ENCODE assay signal across 8 mouse cellular contexts in the genomic region with DNA sequence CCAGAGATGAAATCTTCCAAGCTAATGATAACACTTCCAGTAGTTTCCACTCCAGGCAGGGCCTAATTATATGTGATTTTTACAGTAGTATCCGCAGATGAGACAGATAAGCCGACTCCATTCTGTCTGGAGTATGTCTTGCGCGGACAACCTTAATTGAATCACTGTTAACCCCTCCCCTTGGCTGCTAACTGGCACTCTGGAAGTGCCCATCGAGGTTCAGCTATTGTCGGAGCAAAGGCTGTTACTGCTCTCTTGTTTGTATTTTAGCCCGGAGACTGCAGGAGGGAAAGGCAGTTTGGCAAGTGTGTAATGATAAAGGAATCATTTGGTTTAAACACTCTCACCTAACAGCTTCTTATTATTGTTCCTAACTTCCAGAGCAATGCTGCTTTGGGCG.
A peak's percentile ranks its signal among the peaks of the same experiment; 100 is the strongest.
DNase-seq lines count a peak whose midpoint lies in the region; ATAC-seq and TF ChIP-seq lines count a peak whose summit lies in the region.

No protein-coding gene starts in this region.

- no peaks in the 10 kb centered on the region for H3K36me3 ChIP-seq in lung, embryonic 14.5 days (ENCODE audit: insufficient read depth)
- no peaks in the 10 kb centered on the region for H3K36me3 ChIP-seq in forebrain, embryonic 13.5 days (ENCODE audit: poor library complexity, severe bottlenecking)
- H3K36me3 ChIP-seq in liver, embryonic 11.5 days (ENCODE audit: control insufficient read depth, insufficient read depth, low read length): no peaks in the 10 kb centered on the region
- no peaks in the 10 kb centered on the region for H3K36me3 ChIP-seq in small intestine, adult 2 months (ENCODE audit: control insufficient read depth, insufficient read depth, low read length)

- no peaks in the 10 kb centered on the region for H3K9me3 ChIP-seq in lung, embryonic 14.5 days (ENCODE audit: low read depth, low read length)
- H3K9me3 ChIP-seq in forebrain, embryonic 13.5 days (replicated peaks): no peaks in the 10 kb centered on the region
- no peaks in the 10 kb centered on the region for H3K9me3 ChIP-seq in liver, embryonic 11.5 days (ENCODE audit: control insufficient read depth, low read length)

- TF ChIP-seq POLR2A in small intestine, adult 2 months (IDR thresholded peaks at IDR 0.05; ENCODE audit: low read depth, low read length): no peak

- peak overlapping the region; percentile 50 for H3K9ac ChIP-seq in lung, embryonic 14.5 days
- H3K9ac ChIP-seq in forebrain, embryonic 13.5 days: no peak overlapping the region
- no peak overlapping the region for H3K9ac ChIP-seq in liver, embryonic 11.5 days (ENCODE audit: low read depth, low read length)

- no peaks in the 10 kb centered on the region for H3K27me3 ChIP-seq in lung, embryonic 14.5 days (ENCODE audit: insufficient read depth, low read length)
- 0 out of 2 replicates have a peak, but pooled peaks cover 10% of the 10 kb centered on the region for H3K27me3 ChIP-seq in forebrain, embryonic 13.5 days
- H3K27me3 ChIP-seq in liver, embryonic 11.5 days (replicated peaks; ENCODE audit: control insufficient read depth, insufficient read depth, low read length): peaks cover 5% of the 10 kb centered on the region
- H3K27me3 ChIP-seq in small intestine, adult 2 months (ENCODE audit: control insufficient read depth, insufficient read depth, low read length): no peaks in the 10 kb centered on the region

- WGBS in lung, embryonic 14.5 days: 6% methylated on average over 8 of the region's 8 CpGs
- WGBS in forebrain, embryonic 13.5 days: 5% methylated on average over 8 of the region's 8 CpGs
- 20% methylated on average over 8 of the region's 8 CpGs for WGBS in liver, embryonic 11.5 days
- 10% methylated on average over 8 of the region's 8 CpGs for WGBS in small intestine, adult 2 months

- no peak for TF ChIP-seq CTCF in lung, embryonic 14.5 days (IDR thresholded peaks at IDR 0.05; ENCODE audit: low read depth)
- no peak for TF ChIP-seq CTCF in small intestine, adult 2 months (IDR thresholded peaks at IDR 0.05; ENCODE audit: extremely low read depth, insufficient read length, insufficient replicate concordance, low read depth, low read length)

- ATAC-seq in lung, embryonic 14.5 days (ENCODE audit: insufficient read depth): no peak
- ATAC-seq in forebrain, embryonic 13.5 days: no peak
- ATAC-seq in liver, embryonic 11.5 days (replicated peaks; ENCODE audit: low FRiP score): no peak

- H3K4me2 ChIP-seq in lung, embryonic 14.5 days: peak overlapping the region; percentile 85
- peak overlapping the region; percentile 87 for H3K4me2 ChIP-seq in forebrain, embryonic 13.5 days
- H3K4me2 ChIP-seq in liver, embryonic 11.5 days: peak overlapping the region; percentile 85

- H3K4me1 ChIP-seq in lung, embryonic 14.5 days (ENCODE audit: insufficient read depth): peaks cover 34% of the 10 kb centered on the region
- H3K4me1 ChIP-seq in forebrain, embryonic 13.5 days: peaks cover 28% of the 10 kb centered on the region
- H3K4me1 ChIP-seq in liver, embryonic 11.5 days (replicated peaks; ENCODE audit: control insufficient read depth, insufficient read depth, low read length): peaks cover 17% of the 10 kb centered on the region
- peaks cover 11% of the 10 kb centered on the region; the same call in 1 of the 2 replicates for H3K4me1 ChIP-seq in small intestine, adult 2 months (ENCODE audit: control insufficient read depth, insufficient read depth, insufficient read length, low read length)

- H3K27ac ChIP-seq in lung, embryonic 14.5 days (ENCODE audit: low read depth): peak overlapping the region; percentile 86
- peak overlapping the region; percentile 66; the same call in 1 of the 2 replicates for H3K27ac ChIP-seq in forebrain, embryonic 13.5 days
- peak overlapping the region; percentile 13; the same call in 1 of the 2 replicates for H3K27ac ChIP-seq in liver, embryonic 11.5 days (ENCODE audit: low read depth, low read length)
- peak overlapping the region; percentile 83 for H3K27ac ChIP-seq in small intestine, adult 2 months (ENCODE audit: insufficient read depth, low read depth, low read length)

- peak; percentile 45 for DNase-seq in lung, embryonic 14.5 days
- DNase-seq in lung, postnatal 14 days: no peak
- no peak for DNase-seq in liver, embryonic 11.5 days (ENCODE audit: low spot score)
- no peak for DNase-seq in urinary bladder, adult 2 months (ENCODE audit: low spot score)
- no peak for DNase-seq in urinary bladder, postnatal 4 days (ENCODE audit: low spot score in 2 of 2)
- no peak for DNase-seq in gastrocnemius, adult 8-10 months (ENCODE audit: low spot score in 2 of 2)

- H3K4me3 ChIP-seq in lung, embryonic 14.5 days (ENCODE audit: low read depth, low read length): peak overlapping the region; percentile 37; the same call in 1 of the 2 replicates
- peak overlapping the region; percentile 40; the same call in 1 of the 2 replicates for H3K4me3 ChIP-seq in forebrain, embryonic 13.5 days
- no peak overlapping the region; the same call in 1 of the 2 replicates for H3K4me3 ChIP-seq in liver, embryonic 11.5 days (ENCODE audit: low read depth, low read length)
- no peak overlapping the region for H3K4me3 ChIP-seq in small intestine, adult 2 months (ENCODE audit: low read depth, low read length)

Comparison
In these comparisons a context has a peak if more than half of its experiments do, and no peak if none do; other contexts are left out.
1. H3K27ac ChIP-seq: peak in every context shown above with its lines; median percentile 86 in lung, embryonic 14.5 days; 83 in small intestine, adult 2 months; 66 in forebrain, embryonic 13.5 days; 13 in liver, embryonic 11.5 days.
2. H3K4me3 ChIP-seq: peak in lung, embryonic 14.5 days (single experiment) and forebrain, embryonic 13.5 days (single experiment); none in liver, embryonic 11.5 days (single experiment) and small intestine, adult 2 months (single experiment).
3. Peak in every context shown above with its lines, with median percentiles within 50 percentile points of each other: H3K4me2 ChIP-seq.